Mouse (Mus musculus) midbrain, embryonic 15.5 days (tissue): ENCODE measurements at regions not wholly inside any gene's neighbourhood (a gene's known extent, or its start where the extent isn't known, plus 50 kb on each side); places are given as distances from the start of the nearest gene placed in this dataset.

Source experiments
- ATAC-seq: fragments of 200-750 bp; cut with Nextera tagmentation; replicated peaks from 2 replicates; pipeline ENCODE4 v1.8.0; 2017; ENCODE audit warnings: moderate TSS enrichment
- H3K27ac ChIP-seq: fragments of 300-500 bp; sonication (generic); 2 replicates; pipeline ENCODE4 v1.5.1; 2015; ENCODE audit warnings: mild to moderate bottlenecking, inconsistent platforms
- H3K27me3 ChIP-seq: fragments of 300-500 bp; sonication (generic); replicated peaks from 2 replicates; pipeline ENCODE4 v1.6.1; 2015; ENCODE audit warnings: inconsistent platforms
- H3K36me3 ChIP-seq: fragments of 300-500 bp; sonication (generic); replicated peaks from 2 replicates; pipeline ENCODE4 v1.6.1; 2015; ENCODE audit warnings: inconsistent platforms
- H3K4me1 ChIP-seq: fragments of 300-500 bp; sonication (generic); 2 replicates; pipeline ENCODE4 v1.6.1; 2015; ENCODE audit warnings: inconsistent platforms
- H3K4me2 ChIP-seq: fragments of 300-500 bp; sonication (generic); 2 replicates; pipeline ENCODE4 v1.6.1; 2015; ENCODE audit warnings: inconsistent platforms, mild to moderate bottlenecking, moderate library complexity
- H3K4me3 ChIP-seq: fragments of 300-500 bp; sonication (generic); 2 replicates; pipeline ENCODE4 v1.5.1; 2015; ENCODE audit warnings: mild to moderate bottlenecking, inconsistent platforms
- H3K9ac ChIP-seq: fragments of 300-500 bp; sonication (generic); 2 replicates; pipeline ENCODE4 v1.6.1; 2015; ENCODE audit warnings: mild to moderate bottlenecking, inconsistent platforms
- H3K9me3 ChIP-seq: fragments of 300-500 bp; sonication (generic); 2 replicates; pipeline ENCODE4 v1.6.1; 2016; ENCODE audit warnings: inconsistent platforms
- WGBS: fragments of 180-500 bp; shearing (Covaris S2); methylation state at CpG from one replicate; pipeline ENCODE4 v1.1.7; 2015; ENCODE audit warnings: mixed read lengths; 5-methylcytosine and 5-hydroxymethylcytosine counted together

DNA sequence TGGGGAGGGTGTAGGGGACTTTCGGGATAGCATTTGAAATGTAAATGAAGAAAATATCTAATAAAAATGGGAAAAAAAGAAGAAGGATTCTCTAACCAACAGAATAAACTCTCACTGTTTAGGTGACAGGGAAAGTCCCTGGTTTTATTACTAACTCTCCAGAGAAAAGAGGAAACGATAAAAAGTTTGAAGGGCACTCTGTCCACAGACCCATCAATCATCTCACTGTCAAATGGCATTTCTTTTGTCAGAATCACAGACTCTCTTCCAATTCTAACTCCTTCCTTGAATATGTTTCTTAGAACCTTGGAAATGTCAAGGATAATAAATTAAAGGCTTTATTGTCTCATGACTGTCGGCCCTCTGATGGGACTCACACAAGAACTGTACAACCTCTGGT, 275.3 kb upstream of the Rasgrp1 start:
- H3K27ac ChIP-seq: no peak overlapping the region
- no peaks in the 10 kb centered on the region for H3K9me3 ChIP-seq
- no peaks in the 10 kb centered on the region for H3K4me1 ChIP-seq
- H3K36me3 ChIP-seq: no peaks in the 10 kb centered on the region
- 89% methylated on average over 3 of the region's 3 CpGs for WGBS
- H3K4me3 ChIP-seq: no peak overlapping the region
- no peak overlapping the region for H3K4me2 ChIP-seq
- no peak overlapping the region for H3K9ac ChIP-seq
- no peak for ATAC-seq
- H3K27me3 ChIP-seq: no peaks in the 10 kb centered on the region

DNA sequence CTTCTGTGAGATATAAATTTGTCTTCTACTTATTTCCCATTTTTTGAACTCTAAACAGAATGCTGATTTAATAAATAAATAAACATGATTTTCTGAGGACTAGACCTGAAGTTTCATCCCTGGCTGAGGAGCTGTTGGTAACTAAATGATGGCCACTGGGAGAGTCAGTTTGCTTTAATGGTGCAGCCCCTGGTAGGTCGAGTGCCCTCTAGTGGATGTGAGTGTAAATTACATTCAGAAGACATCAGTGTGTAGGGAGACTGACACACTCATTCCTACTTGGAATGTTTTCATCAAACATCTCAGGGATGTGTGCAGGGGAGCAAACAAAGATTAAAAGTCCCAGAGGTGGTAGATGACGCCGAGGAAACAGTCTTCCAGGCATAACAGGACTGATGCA, 281.2 kb upstream of the Rasgrp1 start:
- Histone ChIP-seq H3K4me3 (no peak overlapping the region), H3K27ac (no peak overlapping the region), H3K36me3 (no peaks in the 10 kb centered on the region), H3K27me3 (no peaks in the 10 kb centered on the region), H3K9ac (no peak overlapping the region), H3K4me1 (no peaks in the 10 kb centered on the region), H3K4me2 (no peak overlapping the region), H3K9me3 (no peaks in the 10 kb centered on the region)
- ATAC-seq: no peak
- WGBS: 50% methylated on average over 3 of the region's 3 CpGs

DNA sequence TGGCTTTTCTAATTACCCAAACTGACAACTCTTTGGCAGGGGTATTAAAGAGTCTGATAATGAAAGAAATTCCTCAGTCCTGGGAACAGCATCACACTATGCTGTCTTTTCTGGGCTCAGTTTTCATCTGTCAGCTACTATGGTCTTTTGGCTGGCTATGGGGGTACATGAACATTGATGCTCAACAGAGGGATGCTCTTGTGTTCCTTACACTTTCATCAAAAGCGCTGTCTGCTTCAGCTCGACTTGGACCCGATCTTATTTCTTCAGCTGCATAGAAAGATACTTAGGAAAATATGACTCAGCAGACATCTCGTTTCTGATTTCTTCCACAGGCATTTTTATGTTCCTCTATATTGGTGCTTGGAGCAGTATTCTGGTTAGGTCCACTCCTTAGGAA, 292.1 kb upstream of the Rasgrp1 start:
- no peak for ATAC-seq

DNA sequence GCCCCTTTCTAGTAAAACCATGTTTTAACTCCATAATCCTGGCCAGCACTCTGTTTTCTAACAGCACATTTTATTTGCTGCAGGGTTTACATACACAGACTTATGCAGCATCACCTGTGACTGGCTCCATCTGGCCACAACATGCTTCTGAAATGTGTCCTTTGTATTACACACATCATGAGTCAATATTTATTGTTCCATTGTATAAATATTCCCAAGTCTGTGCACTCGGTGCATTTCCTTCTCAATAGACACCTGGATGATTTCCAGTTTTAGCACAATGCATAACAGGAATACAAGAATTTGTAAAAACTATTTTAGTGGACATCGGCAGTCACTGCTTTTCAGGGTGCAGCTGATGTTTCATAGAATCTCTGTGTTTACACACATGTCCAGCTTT, 294.6 kb upstream of the Rasgrp1 start:
- 74% methylated on average over 2 of the region's 2 CpGs for WGBS
- Histone ChIP-seq H3K4me1 (no peaks in the 10 kb centered on the region), H3K27ac (no peak overlapping the region), H3K9ac (no peak overlapping the region), H3K9me3 (no peaks in the 10 kb centered on the region), H3K36me3 (no peaks in the 10 kb centered on the region), H3K4me3 (no peak overlapping the region), H3K27me3 (no peaks in the 10 kb centered on the region), H3K4me2 (no peak overlapping the region)
- ATAC-seq: no peak

More for the DNA sequence above, 292.1 kb upstream of the Rasgrp1 start:
- WGBS: 81% methylated on average over 4 of the region's 4 CpGs
- Histone ChIP-seq H3K4me2 (no peak overlapping the region), H3K36me3 (no peaks in the 10 kb centered on the region), H3K4me3 (no peak overlapping the region), H3K9me3 (no peaks in the 10 kb centered on the region), H3K9ac (no peak overlapping the region), H3K27me3 (no peaks in the 10 kb centered on the region), H3K27ac (no peak overlapping the region), H3K4me1 (no peaks in the 10 kb centered on the region)

DNA sequence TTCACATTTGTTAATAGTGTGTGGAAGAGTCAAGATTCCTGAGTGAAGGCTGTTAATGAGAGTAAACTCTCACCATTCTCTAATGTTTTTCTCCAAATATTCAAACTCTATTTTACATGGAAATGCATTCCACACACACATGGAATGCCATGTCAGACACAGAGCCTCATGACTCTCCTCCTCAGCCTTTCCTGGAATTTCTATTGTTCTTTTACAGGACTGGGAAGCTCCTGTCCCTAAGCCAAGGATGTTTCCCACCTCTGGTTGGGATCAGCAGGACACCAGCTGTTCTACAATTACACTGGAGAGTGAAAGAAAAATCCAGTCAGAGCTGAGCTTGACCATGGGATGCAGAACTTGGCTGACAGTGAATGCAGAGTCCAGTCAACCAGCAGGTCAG, 309.3 kb upstream of the Rasgrp1 start:
- no peak overlapping the region for H3K4me2 ChIP-seq
- no peaks in the 10 kb centered on the region for H3K9me3 ChIP-seq
- H3K27me3 ChIP-seq: no peaks in the 10 kb centered on the region
- H3K27ac ChIP-seq: no peak overlapping the region
- no peaks in the 10 kb centered on the region for H3K4me1 ChIP-seq
- no peaks in the 10 kb centered on the region for H3K36me3 ChIP-seq
- no peak overlapping the region for H3K4me3 ChIP-seq
- ATAC-seq: no peak
- H3K9ac ChIP-seq: no peak overlapping the region

DNA sequence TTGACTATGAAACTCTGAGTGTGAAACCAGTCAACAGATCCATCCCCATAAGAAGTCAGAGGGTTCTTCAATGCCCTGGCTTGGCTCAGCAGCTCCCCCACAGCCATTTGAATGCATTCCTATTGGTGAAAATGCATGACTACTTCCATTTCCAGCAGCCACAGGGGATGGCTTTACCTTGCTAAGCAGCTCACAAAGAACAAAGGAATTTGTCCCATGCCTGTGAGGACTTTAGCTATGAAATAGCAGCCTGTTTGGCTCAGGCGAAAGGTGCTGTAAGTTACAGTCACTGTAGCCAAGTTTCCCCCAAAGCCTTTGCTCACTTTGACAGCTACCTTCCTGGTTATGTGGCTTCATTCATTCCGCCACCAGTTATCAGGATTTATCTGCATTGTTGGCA, 309.8 kb upstream of the Rasgrp1 start:
- Histone ChIP-seq H3K9me3 (no peaks in the 10 kb centered on the region), H3K9ac (no peak overlapping the region), H3K27ac (no peak overlapping the region), H3K4me3 (no peak overlapping the region), H3K27me3 (no peaks in the 10 kb centered on the region), H3K4me1 (no peaks in the 10 kb centered on the region), H3K4me2 (no peak overlapping the region), H3K36me3 (no peaks in the 10 kb centered on the region)
- WGBS: 56% methylated on average over 2 of the region's 2 CpGs
- ATAC-seq: no peak

DNA sequence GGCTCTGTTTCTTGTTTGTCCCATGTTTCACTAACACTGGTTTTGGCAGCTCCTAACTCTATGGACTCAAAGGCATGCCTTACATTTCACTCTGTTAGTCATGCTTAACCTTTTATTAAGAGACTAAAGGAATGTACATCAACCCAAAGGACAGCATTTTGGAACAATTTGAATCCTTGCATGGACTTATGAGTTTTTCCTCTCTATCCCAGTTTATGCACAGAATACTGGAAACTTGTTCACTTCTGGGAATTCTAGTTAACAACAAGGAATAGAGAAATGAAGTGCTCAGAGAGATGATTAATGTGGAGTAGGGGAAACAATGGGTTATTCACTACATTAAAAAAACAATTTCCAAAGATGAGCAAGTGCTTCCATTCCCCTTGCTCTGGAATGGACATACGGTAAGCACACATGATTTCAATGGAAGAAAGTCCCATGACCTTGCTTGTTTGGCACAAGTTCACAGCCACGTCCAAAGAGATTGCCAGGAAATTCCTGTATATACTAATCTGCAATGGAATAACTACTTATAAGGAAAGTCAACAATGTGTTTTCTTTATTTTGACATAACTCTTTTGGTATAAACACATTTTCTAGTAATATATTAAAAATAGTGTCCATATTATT, 313.9 kb upstream of the Rasgrp1 start:
- Histone ChIP-seq H3K27me3 (no peaks in the 10 kb centered on the region), H3K9ac (no peak overlapping the region), H3K4me3 (no peak overlapping the region), H3K36me3 (no peaks in the 10 kb centered on the region), H3K9me3 (no peaks in the 10 kb centered on the region), H3K4me2 (no peak overlapping the region), H3K4me1 (no peaks in the 10 kb centered on the region), H3K27ac (no peak overlapping the region)
- no peak for ATAC-seq
- WGBS: 81% methylated on average over 2 of the region's 2 CpGs

DNA sequence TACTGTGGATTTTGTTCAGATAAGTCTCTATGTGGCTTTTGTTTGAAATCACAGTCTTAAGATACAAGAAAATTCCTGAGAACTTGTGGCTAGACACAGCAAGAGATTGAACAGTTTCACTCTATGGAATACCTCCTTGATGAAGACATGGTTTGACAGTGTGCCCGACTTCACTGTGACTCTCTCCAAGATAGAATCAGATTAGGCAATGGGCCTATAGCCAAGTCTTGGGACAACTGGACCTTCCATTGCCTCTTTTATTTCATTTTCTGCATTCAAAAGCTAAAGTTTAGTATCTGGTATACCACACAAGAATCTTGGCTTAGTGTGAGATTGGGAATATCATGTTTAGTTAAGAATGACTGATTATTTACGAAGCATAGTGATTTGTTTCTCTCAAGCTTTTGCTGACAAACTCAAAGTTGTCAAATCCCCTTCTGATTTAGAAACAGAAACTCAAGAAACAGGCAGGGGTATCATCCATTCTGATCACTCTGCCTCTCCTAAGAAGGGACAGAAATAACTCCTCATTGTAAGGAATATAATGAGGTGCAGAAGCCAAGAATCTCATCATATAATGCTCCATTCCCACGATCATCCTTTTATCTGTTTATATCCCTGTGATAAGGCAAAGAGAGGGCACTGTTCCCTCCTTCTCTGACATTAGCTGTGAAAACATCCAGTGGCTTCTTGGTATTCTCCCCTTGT, 317.6 kb upstream of the Rasgrp1 start:
- no peaks in the 10 kb centered on the region for H3K9me3 ChIP-seq
- no peak for ATAC-seq
- no peaks in the 10 kb centered on the region for H3K27me3 ChIP-seq
- H3K27ac ChIP-seq: no peak overlapping the region
- WGBS: 83% methylated on average over 3 of the region's 3 CpGs
- H3K4me1 ChIP-seq: no peaks in the 10 kb centered on the region
- H3K4me3 ChIP-seq: no peak overlapping the region
- H3K4me2 ChIP-seq: no peak overlapping the region
- no peak overlapping the region for H3K9ac ChIP-seq
- no peaks in the 10 kb centered on the region for H3K36me3 ChIP-seq

DNA sequence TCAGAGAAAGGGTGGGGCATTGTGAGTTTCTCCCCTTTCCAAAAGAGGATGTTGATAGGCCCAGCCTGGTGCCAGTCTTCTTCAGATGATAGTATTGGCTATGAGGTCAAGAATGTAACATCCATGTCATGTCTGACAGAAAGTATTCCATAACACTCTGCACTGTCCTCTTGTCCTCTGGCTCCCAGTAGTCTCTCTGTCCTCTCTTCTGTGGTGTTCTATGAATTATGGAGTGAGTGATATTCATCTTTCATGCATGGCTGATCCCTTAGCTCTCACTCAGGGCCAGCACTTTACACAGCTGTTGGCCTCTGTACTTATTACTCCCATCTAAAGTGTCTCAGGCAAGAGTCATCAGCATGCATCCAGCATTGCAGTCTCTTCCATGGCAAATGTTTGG, 319.9 kb upstream of the Rasgrp1 start:
- H3K4me2 ChIP-seq: no peak overlapping the region
- no peak overlapping the region for H3K4me3 ChIP-seq
- no peak for ATAC-seq
- no peaks in the 10 kb centered on the region for H3K4me1 ChIP-seq
- no peaks in the 10 kb centered on the region for H3K36me3 ChIP-seq
- H3K9ac ChIP-seq: no peak overlapping the region
- H3K9me3 ChIP-seq: no peaks in the 10 kb centered on the region
- no peaks in the 10 kb centered on the region for H3K27me3 ChIP-seq
- H3K27ac ChIP-seq: no peak overlapping the region

DNA sequence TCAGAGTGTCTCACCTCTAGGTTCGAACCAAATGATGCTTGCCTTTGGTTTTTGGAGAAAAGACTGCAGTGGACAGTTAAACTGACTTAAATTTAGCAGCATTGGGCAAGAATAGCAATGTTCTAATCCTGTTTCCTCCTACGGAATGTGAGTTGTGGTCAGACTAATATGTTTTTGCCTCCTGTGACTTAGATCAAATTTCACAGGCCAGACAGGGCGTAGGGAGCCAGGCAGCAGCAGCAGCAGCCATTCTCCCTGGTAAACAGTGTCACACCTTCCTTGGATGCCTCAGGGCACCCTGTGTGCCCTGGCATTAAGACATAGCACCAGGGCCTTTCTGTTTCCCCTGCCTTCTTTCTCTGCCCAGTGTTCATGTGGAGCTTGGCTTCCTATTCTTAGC, 323.7 kb upstream of the Rasgrp1 start:
- H3K9me3 ChIP-seq: no peaks in the 10 kb centered on the region
- WGBS: 78% methylated on average over 3 of the region's 3 CpGs

DNA sequence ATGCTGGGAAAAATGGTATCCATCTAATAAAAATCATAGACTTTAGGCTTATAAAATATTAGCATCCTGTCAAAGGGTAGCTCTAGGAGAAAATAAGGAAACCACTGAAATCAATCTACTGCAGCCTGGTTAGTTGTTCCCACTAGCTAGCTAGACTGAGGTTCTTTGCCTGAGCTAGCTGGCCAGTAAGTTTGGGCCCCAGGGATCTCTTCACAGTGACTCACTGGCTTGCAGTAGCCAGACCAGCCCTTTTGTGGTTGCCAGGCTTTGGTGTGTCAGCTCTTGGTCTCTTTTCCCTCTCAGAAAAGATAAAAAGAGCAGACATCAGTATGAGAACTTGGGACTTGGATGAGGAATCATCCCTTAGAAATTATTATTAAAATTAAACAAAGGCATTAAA, 325.3 kb upstream of the Rasgrp1 start:
- no peak overlapping the region for H3K9ac ChIP-seq
- H3K4me1 ChIP-seq: no peaks in the 10 kb centered on the region
- ATAC-seq: no peak
- no peaks in the 10 kb centered on the region for H3K9me3 ChIP-seq
- H3K36me3 ChIP-seq: no peaks in the 10 kb centered on the region
- H3K4me2 ChIP-seq: no peak overlapping the region
- H3K27ac ChIP-seq: no peak overlapping the region
- no peaks in the 10 kb centered on the region for H3K27me3 ChIP-seq
- no peak overlapping the region for H3K4me3 ChIP-seq

More for the DNA sequence above, 323.7 kb upstream of the Rasgrp1 start:
- no peak overlapping the region for H3K9ac ChIP-seq
- H3K36me3 ChIP-seq: no peaks in the 10 kb centered on the region
- no peak overlapping the region for H3K4me3 ChIP-seq
- no peak overlapping the region for H3K4me2 ChIP-seq
- no peaks in the 10 kb centered on the region for H3K4me1 ChIP-seq
- no peaks in the 10 kb centered on the region for H3K27me3 ChIP-seq
- no peak overlapping the region for H3K27ac ChIP-seq
- ATAC-seq: no peak

DNA sequence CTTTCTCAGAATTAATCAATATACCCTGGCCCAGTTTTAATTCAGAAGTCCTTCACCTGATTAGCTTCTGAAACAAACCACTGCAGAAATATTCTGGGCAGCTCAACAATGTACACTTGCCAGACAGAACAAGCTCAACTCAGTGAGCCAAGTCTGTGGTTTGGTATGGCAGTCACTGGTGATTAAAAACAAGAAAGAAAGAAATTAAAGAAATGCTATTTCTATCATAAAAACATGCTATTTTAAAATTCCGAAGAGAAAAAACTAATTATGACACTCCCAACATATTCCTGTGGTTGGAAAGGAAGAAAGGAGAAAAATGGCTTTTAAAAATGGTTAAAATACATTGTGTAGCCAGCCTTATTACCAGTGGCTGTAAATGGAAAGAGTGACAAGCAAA, 332.1 kb upstream of the Rasgrp1 start:
- 85% methylated on average over 1 of the region's 1 CpGs for WGBS
- no peaks in the 10 kb centered on the region for H3K36me3 ChIP-seq
- no peak overlapping the region for H3K4me3 ChIP-seq
- no peak overlapping the region for H3K4me2 ChIP-seq
- no peak for ATAC-seq
- H3K27me3 ChIP-seq: no peaks in the 10 kb centered on the region
- H3K4me1 ChIP-seq: no peaks in the 10 kb centered on the region
- H3K9ac ChIP-seq: no peak overlapping the region
- H3K9me3 ChIP-seq: no peaks in the 10 kb centered on the region
- H3K27ac ChIP-seq: no peak overlapping the region

DNA sequence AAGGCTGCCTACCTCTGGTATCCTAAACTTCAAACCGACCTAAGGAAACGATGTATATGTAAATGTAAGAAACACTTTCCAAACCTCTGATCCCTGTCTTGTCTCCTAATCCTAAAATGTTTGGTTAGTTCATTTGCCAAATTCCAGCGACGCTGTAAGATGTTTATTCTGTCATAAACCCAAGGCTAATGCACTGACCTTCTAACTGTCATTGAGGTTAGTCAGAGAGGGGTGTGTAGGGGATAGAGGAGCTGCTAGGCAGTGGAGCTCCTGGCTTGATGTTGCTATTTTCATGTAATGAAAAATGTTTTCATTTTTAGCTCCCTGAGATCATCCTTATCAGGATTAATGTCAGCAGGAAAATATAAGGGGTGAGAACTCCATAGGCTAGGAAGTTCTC, 335.8 kb upstream of the Rasgrp1 start:
- Histone ChIP-seq H3K9me3 (no peaks in the 10 kb centered on the region), H3K27me3 (no peaks in the 10 kb centered on the region), H3K4me2 (no peak overlapping the region), H3K36me3 (no peaks in the 10 kb centered on the region), H3K4me1 (no peaks in the 10 kb centered on the region), H3K9ac (no peak overlapping the region), H3K27ac (no peak overlapping the region), H3K4me3 (no peak overlapping the region)
- 79% methylated on average over 4 of the region's 4 CpGs for WGBS
- ATAC-seq: no peak
